Mouse (Mus musculus) forebrain, postnatal 0 days (tissue): ENCODE results near the gene Sod1. TPM values are rescaled to one million over a fixed set of nuclear protein-coding genes. Genes with fewer than 3 reads are reported as not detected.
A peak's percentile ranks its signal among the peaks of the same experiment; 100 is the strongest.
"Not testable (repeated sequence)": the region's sequence is repeated elsewhere in the genome, so short reads cannot be mapped to it uniquely, and the experiment has no call there.

Source experiments
- ATAC-seq: fragments of 200-750 bp; cut with Nextera tagmentation; 2 replicates; pipeline ENCODE4 v1.8.0; 2017; ENCODE audit warnings: mild to moderate bottlenecking, moderate library complexity
- DNase-seq: peaks from one replicate; pipeline ENCODE4 v3.0.0-alpha.2; 2015
- H3K27ac ChIP-seq: fragments of 300-500 bp; sonication (generic); 2 replicates; pipeline ENCODE4 v1.5.1; 2014; ENCODE audit warnings: low read depth, mild to moderate bottlenecking, antibody characterized with exemption, low read length, moderate library complexity, mixed read lengths
- H3K27me3 ChIP-seq: fragments of 300-500 bp; sonication (generic); 2 replicates; pipeline ENCODE4 v1.6.1; 2014; ENCODE audit warnings: mild to moderate bottlenecking, low read length, mixed read lengths; ENCODE audit not compliant: insufficient read depth
- H3K36me3 ChIP-seq: fragments of 300-500 bp; sonication (generic); 2 replicates; pipeline ENCODE4 v1.6.1; 2014; ENCODE audit warnings: mild to moderate bottlenecking, moderate library complexity; ENCODE audit not compliant: insufficient read depth
- H3K4me1 ChIP-seq: fragments of 300-500 bp; sonication (generic); 2 replicates; pipeline ENCODE4 v1.6.1; 2014; ENCODE audit warnings: antibody characterized with exemption; ENCODE audit not compliant: insufficient read depth
- H3K4me2 ChIP-seq: fragments of 300-500 bp; sonication (generic); 2 replicates; pipeline ENCODE4 v1.6.1; 2014; ENCODE audit warnings: low read depth, mild to moderate bottlenecking, moderate library complexity
- H3K4me3 ChIP-seq: fragments of 300-500 bp; sonication (generic); 2 replicates; pipeline ENCODE4 v1.5.1; 2014; ENCODE audit warnings: low read depth, low read length, mixed read lengths
- H3K9ac ChIP-seq: fragments of 300-500 bp; sonication (generic); 2 replicates; pipeline ENCODE4 v1.6.1; 2014; ENCODE audit warnings: mild to moderate bottlenecking
- H3K9me3 ChIP-seq: fragments of 300-500 bp; sonication (generic); 2 replicates; pipeline ENCODE4 v1.6.1; 2016; ENCODE audit warnings: low read length
- CTCF ChIP-seq: sonication (generic); IDR thresholded peaks from 2 replicates; pipeline ENCODE4 v1.5.1; 2016; ENCODE audit warnings: antibody characterized with exemption, control low read depth, low read depth
- WGBS: fragments of 180-500 bp; shearing (Covaris S2); extraction: QIAGEN DNeasy Blood & Tissue Kit; methylation state at CpG from one replicate; pipeline ENCODE4 v1.1.7; 2014; 5-methylcytosine and 5-hydroxymethylcytosine counted together
- polyA plus RNA-seq: library from polyadenylated mRNA; unstranded; fragments of >200 nt; fragmentation: Nextera tagmentation; extraction: Ambion mirVana; gene quantifications from 2 replicates; pipeline ENCODE4 v1.2.1, GENCODE M21; 2015
- total RNA-seq: library from RNA; depleted of rRNA; stranded (reverse); fragments of >200 nt; gene quantifications from 2 replicates; pipeline ENCODE4 v1.2.3, GENCODE M21; 2014

Gene Sod1
- total and polyA plus RNA-seq, 2 experiments from 2014 or later, result 223 to 1,167 TPM

GRCm38 (mm10) chr16:90217926-90218325, 2.6 kb upstream of the Sod1 start:
- no peaks in the 10 kb centered on the region for H3K36me3 ChIP-seq
- no peak for DNase-seq
- no peak overlapping the region for H3K4me2 ChIP-seq
- no peak overlapping the region for H3K9ac ChIP-seq
- no peak overlapping the region for H3K27ac ChIP-seq
- TF ChIP-seq CTCF, result no peak
- H3K9me3 ChIP-seq, result no peaks in the 10 kb centered on the region
- no peak for ATAC-seq
- H3K4me3 ChIP-seq, result no peak overlapping the region
- WGBS, result 71% methylated on average over 4 of the region's 4 CpGs
- peaks cover 8% of the 10 kb centered on the region for H3K4me1 ChIP-seq
- H3K27me3 ChIP-seq, result no peaks in the 10 kb centered on the region

DNA sequence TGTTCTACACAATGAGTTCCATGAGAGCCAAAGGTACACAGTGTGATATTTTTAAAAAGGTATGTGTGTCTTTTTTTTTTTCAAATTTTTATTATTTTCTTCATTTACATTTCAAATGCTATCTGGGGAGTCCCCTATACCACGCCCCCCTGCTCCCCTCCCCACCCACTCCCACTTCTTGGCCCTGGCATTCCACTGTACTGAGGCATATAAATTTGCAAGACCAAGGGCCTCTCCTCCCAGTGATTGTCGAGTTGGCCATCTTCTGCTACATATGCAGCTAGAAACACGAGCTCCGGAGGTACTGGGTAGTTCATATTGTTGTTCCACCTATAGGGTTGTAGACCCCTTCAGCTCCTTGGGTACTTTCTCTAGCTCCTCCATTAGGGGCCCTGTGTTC, 1.1 kb upstream of the Sod1 start:
- not testable (repeated sequence) for H3K27me3 ChIP-seq, DNase-seq, ATAC-seq, H3K9me3 ChIP-seq, H3K4me2 ChIP-seq, H3K4me1 ChIP-seq, H3K9ac ChIP-seq, H3K27ac ChIP-seq, H3K4me3 ChIP-seq
- H3K36me3 ChIP-seq, result peaks cover 11% of the 10 kb centered on the region
- 63% methylated on average over 4 of the region's 4 CpGs for whole genome bisulfite sequencing

GRCm38 (mm10) chr16:90220892-90221431, 408 bp downstream of the Sod1 start:
- TF ChIP-seq CTCF, result no peak
- peak; percentile 40 for DNase-seq
- peak; percentile 79 for ATAC-seq
- H3K9me3 ChIP-seq, result no peaks in the 10 kb centered on the region
- H3K9ac ChIP-seq, result peak overlapping the region; percentile 92
- H3K4me3 ChIP-seq, result peak overlapping the region; percentile 94
- peak overlapping the region; percentile 91 for H3K27ac ChIP-seq
- under 1% methylated on average over 48 of the region's 52 CpGs for WGBS
- peak overlapping the region; percentile 72 for H3K4me2 ChIP-seq
- H3K36me3 ChIP-seq, result peaks cover 19% of the 10 kb centered on the region
- H3K4me1 ChIP-seq, result peaks cover 9% of the 10 kb centered on the region
- H3K27me3 ChIP-seq, result no peaks in the 10 kb centered on the region

- DNase-seq (peak; percentile 49), ATAC-seq (no peak)
- Histone ChIP-seq H3K4me2 (peak overlapping the region; percentile 72), H3K4me1 (peaks cover 9% of the 10 kb centered on the region), H3K27me3 (no peaks in the 10 kb centered on the region), H3K9ac (peak overlapping the region; percentile 92), H3K36me3 (peaks cover 23% of the 10 kb centered on the region), H3K4me3 (peak overlapping the region; percentile 94), H3K27ac (peak overlapping the region; percentile 91), H3K9me3 (no peaks in the 10 kb centered on the region)
- 2% methylated on average over 20 of the region's 20 CpGs for WGBS
- TF ChIP-seq CTCF, result no peak
Observed at GRCm38 (mm10) chr16:90221441-90222070, 1.0 kb downstream of the Sod1 start.

DNA sequence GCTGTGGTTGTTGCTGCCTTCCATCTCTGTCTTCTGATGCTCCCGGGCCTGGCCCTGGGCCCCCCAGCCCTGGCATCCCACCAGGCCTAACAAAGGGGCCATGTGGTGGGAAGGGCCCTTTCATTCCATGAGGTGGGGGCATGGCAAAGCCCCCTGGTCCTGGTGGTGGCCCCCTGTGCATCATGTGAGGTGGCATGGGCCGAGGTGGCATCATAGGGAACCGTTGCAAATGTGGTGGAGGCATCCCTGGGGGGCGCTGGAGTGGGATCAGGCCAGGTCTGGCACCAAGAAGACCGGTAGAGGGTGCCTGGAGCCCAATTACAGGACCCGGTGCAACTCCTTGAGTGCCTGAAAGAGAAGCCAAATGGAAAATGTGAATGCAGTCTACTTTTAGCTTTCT, 9.3 kb downstream of the Sod1 start:
- no peak for TF ChIP-seq CTCF
- Histone ChIP-seq H3K4me1 (no peaks in the 10 kb centered on the region), H3K4me2 (no peak overlapping the region), H3K27ac (no peak overlapping the region), H3K9ac (no peak overlapping the region), H3K9me3 (no peaks in the 10 kb centered on the region), H3K27me3 (no peaks in the 10 kb centered on the region), H3K4me3 (no peak overlapping the region), H3K36me3 (peaks cover 36% of the 10 kb centered on the region)
- 76% methylated on average over 6 of the region's 6 CpGs for WGBS
- DNase-seq (no peak), ATAC-seq (no peak)

- Histone ChIP-seq H3K36me3 (peaks cover 24% of the 10 kb centered on the region), H3K27ac (no peak overlapping the region), H3K4me2 (no peak overlapping the region), H3K9ac (no peak overlapping the region), H3K4me3 (no peak overlapping the region), H3K27me3 (no peaks in the 10 kb centered on the region), H3K9me3 (no peaks in the 10 kb centered on the region), H3K4me1 (no peaks in the 10 kb centered on the region)
- no peak for ATAC-seq
- no peak for TF ChIP-seq CTCF
- no peak for DNase-seq
- 92% methylated on average over 7 of the region's 7 CpGs for WGBS
Observed at GRCm38 (mm10) chr16:90231302-90231701, 10.7 kb downstream of the Sod1 start.

DNA sequence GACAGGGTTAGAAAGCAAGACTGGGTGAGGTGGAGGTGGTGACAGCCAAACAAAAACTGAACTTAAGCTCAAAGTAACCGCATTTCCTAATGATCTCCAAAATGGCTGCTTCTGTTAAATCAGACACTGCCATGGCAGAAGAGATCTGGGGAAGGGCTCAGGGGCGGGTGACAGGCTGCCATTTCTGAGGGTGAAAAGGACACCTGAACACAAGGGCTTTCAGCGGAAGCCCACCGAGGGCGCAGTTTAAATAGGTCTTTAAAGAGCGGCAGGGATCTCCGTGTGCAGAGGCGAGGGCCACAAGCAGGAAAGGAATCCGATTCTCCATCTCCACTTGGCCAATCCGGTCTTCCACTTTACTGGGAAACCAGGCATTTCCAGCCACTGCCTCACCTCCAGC, 13.1 kb downstream of the Sod1 start:
- no peak for TF ChIP-seq CTCF
- DNase-seq (no peak), ATAC-seq (no peak)
- Histone ChIP-seq H3K4me3 (no peak overlapping the region), H3K4me2 (no peak overlapping the region), H3K9me3 (no peaks in the 10 kb centered on the region), H3K4me1 (no peaks in the 10 kb centered on the region), H3K9ac (no peak overlapping the region), H3K36me3 (peaks cover 20% of the 10 kb centered on the region; the same call in 1 of the 2 replicates), H3K27me3 (no peaks in the 10 kb centered on the region), H3K27ac (no peak overlapping the region)
- 91% methylated on average over 10 of the region's 10 CpGs for WGBS
